Mouse (Mus musculus) embryonic facial prominence, embryonic 14.5 days (tissue): ENCODE measurements at regions not wholly inside any gene's neighbourhood (a gene's known extent, or its start where the extent isn't known, plus 50 kb on each side); places are given as distances from the start of the nearest gene placed in this dataset.
A peak's percentile ranks its signal among the peaks of the same experiment; 100 is the strongest.

Experiments used
- ATAC-seq: fragments of 200-750 bp; cut with Nextera tagmentation; 2 replicates; pipeline ENCODE4 v1.8.0; 2017; ENCODE audit warnings: low read depth, moderate number of reproducible peaks, moderate TSS enrichment
- DNase-seq: peaks from one replicate; pipeline ENCODE4 v3.0.0-alpha.2; 2015; ENCODE audit warnings: low spot score
- H3K27ac ChIP-seq: fragments of 300-500 bp; sonication (generic); replicated peaks from 2 replicates; pipeline ENCODE4 v1.5.1; 2014; ENCODE audit warnings: low read depth, mild to moderate bottlenecking, low read length, moderate library complexity
- H3K27me3 ChIP-seq: fragments of 300-500 bp; sonication (generic); replicated peaks from 2 replicates; pipeline ENCODE4 v1.6.1; 2014; ENCODE audit warnings: low read length; ENCODE audit not compliant: control insufficient read depth, insufficient read depth
- H3K36me3 ChIP-seq: fragments of 300-500 bp; sonication (generic); 2 replicates; pipeline ENCODE4 v1.6.1; 2014; ENCODE audit warnings: low read length, mixed read lengths; ENCODE audit not compliant: control insufficient read depth, insufficient read depth
- H3K4me1 ChIP-seq: fragments of 300-500 bp; sonication (generic); 2 replicates; pipeline ENCODE4 v1.6.1; 2014; ENCODE audit warnings: antibody characterized with exemption, low read length; ENCODE audit not compliant: control insufficient read depth, insufficient read depth
- H3K4me2 ChIP-seq: fragments of 300-500 bp; sonication (generic); 2 replicates; pipeline ENCODE4 v1.6.1; 2014; ENCODE audit warnings: low read depth, mild to moderate bottlenecking, low read length, moderate library complexity, mixed read lengths
- H3K4me3 ChIP-seq: fragments of 300-500 bp; sonication (generic); 2 replicates; pipeline ENCODE4 v1.5.1; 2014; ENCODE audit warnings: low read depth, mild to moderate bottlenecking, low read length
- H3K9ac ChIP-seq: fragments of 300-500 bp; sonication (generic); 2 replicates; pipeline ENCODE4 v1.6.1; 2014; ENCODE audit warnings: low read depth, mild to moderate bottlenecking, low read length, moderate library complexity, mixed read lengths
- H3K9me3 ChIP-seq: fragments of 300-500 bp; sonication (generic); 2 replicates; pipeline ENCODE4 v1.6.1; 2016; ENCODE audit warnings: low read length; ENCODE audit not compliant: control insufficient read depth
- WGBS: fragments of 180-500 bp; shearing (Covaris S2); extraction: QIAGEN DNeasy Blood & Tissue Kit; methylation state at CpG from one replicate; pipeline ENCODE4 v1.1.7; 2014; 5-methylcytosine and 5-hydroxymethylcytosine counted together

DNA sequence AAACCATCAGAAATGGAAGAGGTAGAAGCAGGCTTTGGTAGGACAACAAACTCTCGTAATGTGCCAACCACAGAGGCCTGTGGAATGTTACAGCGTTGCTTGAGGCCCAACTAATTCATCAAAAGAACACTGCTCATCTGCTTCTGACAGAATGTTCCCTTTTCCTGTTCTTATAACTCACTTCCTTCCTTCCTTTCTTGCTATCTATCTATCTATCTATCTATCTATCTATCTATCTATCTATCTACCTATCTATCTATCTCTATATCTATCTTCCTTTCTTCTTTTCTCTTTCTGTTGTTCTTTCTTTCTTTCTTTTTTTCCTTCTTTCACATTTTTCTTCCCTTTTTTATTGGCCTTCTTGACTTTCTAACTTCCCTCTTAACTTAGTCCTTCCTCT is 353.7 kb downstream of the H2al1j start:
- no peak for ATAC-seq
- Histone ChIP-seq H3K4me2 (no peak overlapping the region), H3K4me3 (no peak overlapping the region), H3K4me1 (no peaks in the 10 kb centered on the region), H3K27ac (no peak overlapping the region), H3K36me3 (no peaks in the 10 kb centered on the region), H3K9ac (no peak overlapping the region), H3K27me3 (no peaks in the 10 kb centered on the region; the same call in 1 of the 2 replicates), H3K9me3 (no peaks in the 10 kb centered on the region)
- no peak for DNase-seq
- 51% methylated on average over 2 of the region's 2 CpGs for WGBS

DNA sequence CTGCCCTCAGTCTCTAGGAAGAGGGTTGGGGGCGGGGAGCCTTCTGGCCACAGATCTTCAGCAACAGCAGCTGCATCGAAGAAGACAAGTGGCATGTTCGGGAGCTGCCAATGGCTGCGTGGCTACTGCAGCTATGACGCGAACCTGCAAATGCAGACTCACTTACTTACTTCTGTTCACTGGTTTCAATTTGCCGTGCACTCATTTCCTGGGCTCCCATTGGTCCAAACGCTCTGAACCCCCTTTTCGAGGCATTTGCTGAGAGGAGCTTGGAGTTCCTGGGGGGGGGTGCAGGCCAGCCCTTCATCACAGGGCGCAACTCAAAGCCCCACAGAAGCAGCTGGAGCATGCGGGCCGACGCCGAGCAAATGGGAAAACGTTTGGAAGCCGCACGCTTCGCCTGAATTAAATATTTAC is 362.4 kb downstream of the H2al1j start:
- peaks cover 3% of the 10 kb centered on the region; the same call in 1 of the 2 replicates for H3K27me3 ChIP-seq
- no peaks in the 10 kb centered on the region for H3K36me3 ChIP-seq
- ATAC-seq (no peak), DNase-seq (peak; percentile 53)
- peak overlapping the region; percentile 40 for H3K4me2 ChIP-seq
- 0 out of 2 replicates have a peak overlapping the region, but pooled peaks have one; percentile 27 for H3K9ac ChIP-seq
- H3K27ac ChIP-seq: no peak overlapping the region
- no peak overlapping the region for H3K4me3 ChIP-seq
- H3K4me1 ChIP-seq: no peaks in the 10 kb centered on the region
- whole genome bisulfite sequencing: 49% methylated on average over 18 of the region's 18 CpGs
- no peaks in the 10 kb centered on the region for H3K9me3 ChIP-seq

DNA sequence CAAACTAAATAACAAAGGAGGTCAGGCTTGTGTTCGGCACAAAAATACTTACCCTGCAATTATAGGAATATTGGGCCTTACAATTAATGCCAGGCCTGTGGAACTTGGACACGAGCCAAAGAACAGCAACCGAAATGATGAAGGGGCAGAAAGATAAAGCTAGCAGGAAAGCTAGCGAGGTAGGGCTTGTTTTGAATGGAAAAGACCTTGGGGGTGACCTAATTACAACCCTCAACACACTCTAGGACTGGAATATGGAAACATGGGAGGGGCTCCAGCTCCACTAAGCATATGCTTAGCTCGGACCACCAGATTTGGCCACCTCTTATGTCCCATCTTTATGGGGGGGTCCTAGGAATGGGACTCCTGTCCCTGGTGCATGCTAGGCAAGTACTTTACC is 362.8 kb downstream of the H2al1j start:
- DNase-seq (no peak), ATAC-seq (no peak)
- no peak overlapping the region for H3K4me3 ChIP-seq
- H3K4me2 ChIP-seq: peak overlapping the region; percentile 40
- no peaks in the 10 kb centered on the region for H3K36me3 ChIP-seq
- peaks cover 3% of the 10 kb centered on the region; the same call in 1 of the 2 replicates for H3K27me3 ChIP-seq
- H3K9me3 ChIP-seq: no peaks in the 10 kb centered on the region
- H3K4me1 ChIP-seq: no peaks in the 10 kb centered on the region
- H3K9ac ChIP-seq: no peak overlapping the region
- no peak overlapping the region for H3K27ac ChIP-seq
- WGBS: 55% methylated on average over 5 of the region's 5 CpGs

DNA sequence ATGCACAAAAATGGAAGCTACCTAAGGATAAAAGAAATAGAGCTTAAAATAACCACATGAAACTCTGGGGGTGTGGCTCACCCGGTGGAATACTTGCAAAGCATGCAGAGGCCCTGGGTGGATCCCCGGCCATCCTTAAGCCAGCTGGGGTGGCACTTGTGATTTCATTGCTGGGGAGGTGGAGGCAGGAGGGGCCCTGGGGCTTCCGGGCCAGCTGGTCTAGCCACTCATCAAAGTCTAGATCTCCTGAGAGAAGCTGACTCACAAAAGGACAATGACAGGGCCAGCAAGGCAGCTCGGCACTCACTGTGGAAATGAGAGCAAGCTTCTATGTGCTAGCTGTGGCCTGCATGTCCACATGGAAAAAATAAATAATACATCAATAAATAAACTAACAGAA is 363.4 kb downstream of the H2al1j start:
- 69% methylated on average over 4 of the region's 4 CpGs for WGBS
- Histone ChIP-seq H3K36me3 (no peaks in the 10 kb centered on the region), H3K4me1 (no peaks in the 10 kb centered on the region), H3K27me3 (peaks cover 6% of the 10 kb centered on the region; the same call in 1 of the 2 replicates), H3K4me2 (no peak overlapping the region), H3K4me3 (no peak overlapping the region), H3K9ac (no peak overlapping the region), H3K9me3 (no peaks in the 10 kb centered on the region), H3K27ac (no peak overlapping the region)
- no peak for DNase-seq
- ATAC-seq: no peak

DNA sequence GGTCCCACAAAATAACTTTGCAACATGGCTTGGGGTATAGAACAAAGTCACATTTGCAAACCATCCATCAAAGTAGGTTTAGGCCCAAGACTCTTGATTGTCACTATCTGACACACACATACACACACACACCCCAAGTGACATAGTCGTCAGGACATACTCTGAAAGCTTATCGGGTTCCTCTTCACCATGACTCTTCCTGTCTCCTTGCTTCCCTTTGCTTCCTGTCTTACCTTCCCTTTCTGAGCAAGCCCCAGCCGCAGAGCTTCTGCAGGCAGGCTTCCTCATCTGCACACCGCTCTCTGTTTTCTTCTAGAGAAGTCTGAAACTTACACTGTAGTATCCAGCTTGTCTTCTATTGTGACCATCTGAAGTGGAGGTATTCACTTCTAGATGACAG is 368.9 kb downstream of the H2al1j start:
- no peaks in the 10 kb centered on the region for H3K36me3 ChIP-seq

DNA sequence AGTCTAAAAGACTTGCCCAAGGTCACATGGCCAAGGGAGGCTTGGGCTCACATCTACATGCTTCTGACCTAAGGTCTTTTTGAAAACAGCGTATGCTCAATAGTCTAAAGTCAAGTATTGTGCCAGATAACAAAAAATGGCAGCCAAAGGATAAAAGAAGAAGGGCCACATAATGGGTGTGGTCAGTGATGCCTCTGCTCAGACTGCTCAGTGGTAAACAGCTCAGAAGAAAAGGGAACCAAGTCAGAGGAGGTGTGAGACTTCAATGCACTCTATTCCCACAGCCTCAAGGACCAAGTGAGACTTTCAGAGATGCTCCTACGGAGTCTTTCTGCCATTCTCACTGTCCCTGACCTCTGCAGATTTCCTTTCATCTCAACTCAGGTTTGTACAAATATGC is 373.5 kb downstream of the H2al1j start:
- H3K4me1 ChIP-seq: 0 out of 2 replicates have a peak, but pooled peaks cover 3% of the 10 kb centered on the region
- 87% methylated on average over 2 of the region's 2 CpGs for WGBS
- no peak overlapping the region for H3K27ac ChIP-seq
- peaks cover 3% of the 10 kb centered on the region; the same call in 1 of the 2 replicates for H3K27me3 ChIP-seq
- ATAC-seq (no peak), DNase-seq (no peak)
- no peaks in the 10 kb centered on the region for H3K36me3 ChIP-seq
- no peak overlapping the region for H3K4me2 ChIP-seq
- H3K4me3 ChIP-seq: no peak overlapping the region
- H3K9ac ChIP-seq: no peak overlapping the region
- no peaks in the 10 kb centered on the region for H3K9me3 ChIP-seq

More for the DNA sequence above, 368.9 kb downstream of the H2al1j start:
- Histone ChIP-seq H3K4me2 (no peak overlapping the region), H3K27me3 (peaks cover 3% of the 10 kb centered on the region; the same call in 1 of the 2 replicates), H3K9me3 (no peaks in the 10 kb centered on the region), H3K4me3 (no peak overlapping the region), H3K4me1 (no peaks in the 10 kb centered on the region), H3K27ac (no peak overlapping the region), H3K9ac (no peak overlapping the region)
- WGBS: 90% methylated on average over 4 of the region's 4 CpGs
- DNase-seq: no peak
- no peak for ATAC-seq

DNA sequence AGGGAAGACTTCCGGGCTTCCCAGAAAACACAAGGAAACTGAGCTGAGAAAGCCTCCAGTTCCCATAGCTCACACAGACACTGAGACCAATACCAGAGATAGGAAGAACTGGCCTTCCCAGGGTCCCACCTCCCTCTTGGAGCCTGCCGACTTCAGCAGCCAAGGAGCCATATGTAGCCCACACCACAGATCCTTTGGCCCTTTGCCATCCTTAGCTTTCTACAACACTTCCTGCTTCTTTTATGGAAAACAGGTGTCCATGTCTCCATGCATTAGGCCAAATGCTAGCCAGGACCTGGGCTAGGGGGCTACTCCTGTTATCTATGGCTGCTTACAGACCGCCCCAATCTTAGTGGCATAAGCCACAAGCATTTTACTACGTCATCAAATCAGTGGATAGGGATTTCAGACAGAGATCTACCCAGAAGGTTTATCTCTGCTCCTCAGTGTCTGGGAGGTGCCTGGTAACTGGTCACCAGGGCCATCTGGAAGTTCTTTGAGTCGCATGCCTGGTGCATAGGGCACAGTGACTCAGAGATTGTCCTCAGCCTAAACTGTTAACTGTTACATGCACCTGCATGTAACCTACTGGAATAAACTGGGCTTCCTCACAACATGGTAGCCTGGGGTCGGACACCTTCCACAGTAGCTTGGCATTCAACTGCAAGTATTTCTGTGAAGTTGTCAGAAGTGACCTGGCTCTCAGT is 378.4 kb downstream of the H2al1j start:
- H3K9ac ChIP-seq: no peak overlapping the region
- WGBS: 62% methylated on average over 6 of the region's 6 CpGs
- DNase-seq (peak; percentile 69), ATAC-seq (no peak)
- H3K27me3 ChIP-seq: peaks cover 10% of the 10 kb centered on the region; the same call in 1 of the 2 replicates
- no peak overlapping the region for H3K4me3 ChIP-seq
- H3K4me1 ChIP-seq: peaks cover 8% of the 10 kb centered on the region; the same call in 1 of the 2 replicates
- no peak overlapping the region for H3K27ac ChIP-seq
- no peaks in the 10 kb centered on the region for H3K36me3 ChIP-seq
- no peak overlapping the region for H3K4me2 ChIP-seq
- no peaks in the 10 kb centered on the region for H3K9me3 ChIP-seq

DNA sequence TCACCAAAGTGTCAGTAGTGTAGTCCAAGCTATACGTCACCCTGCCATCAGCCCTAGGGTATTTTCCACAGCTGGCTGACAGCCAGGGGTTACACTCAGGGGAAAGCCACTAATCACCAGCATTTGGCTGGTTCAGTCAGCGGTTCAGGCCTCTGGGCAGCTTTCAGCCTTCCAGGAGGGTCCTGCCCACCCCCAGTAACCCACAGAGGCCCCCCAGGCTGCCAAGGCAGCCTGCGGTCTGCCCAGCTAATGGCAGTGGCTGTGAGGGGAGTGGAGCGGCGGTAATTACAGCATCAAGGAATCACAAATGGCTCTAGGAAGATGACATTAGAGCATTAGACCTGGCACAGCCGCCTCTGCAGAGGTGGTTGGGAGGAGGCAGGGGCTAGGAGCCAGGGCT is 379.7 kb downstream of the H2al1j start:
- peak; percentile 32 for DNase-seq
- 55% methylated on average over 5 of the region's 6 CpGs for WGBS
- H3K4me2 ChIP-seq: no peak overlapping the region
- no peaks in the 10 kb centered on the region for H3K9me3 ChIP-seq
- H3K36me3 ChIP-seq: no peaks in the 10 kb centered on the region
- H3K27me3 ChIP-seq: peaks cover 10% of the 10 kb centered on the region; the same call in 1 of the 2 replicates
- peaks cover 8% of the 10 kb centered on the region; the same call in 1 of the 2 replicates for H3K4me1 ChIP-seq
- no peak overlapping the region for H3K27ac ChIP-seq
- ATAC-seq: peak; percentile 50; the same call in 1 of the 2 replicates
- no peak overlapping the region for H3K4me3 ChIP-seq
- H3K9ac ChIP-seq: no peak overlapping the region

DNA sequence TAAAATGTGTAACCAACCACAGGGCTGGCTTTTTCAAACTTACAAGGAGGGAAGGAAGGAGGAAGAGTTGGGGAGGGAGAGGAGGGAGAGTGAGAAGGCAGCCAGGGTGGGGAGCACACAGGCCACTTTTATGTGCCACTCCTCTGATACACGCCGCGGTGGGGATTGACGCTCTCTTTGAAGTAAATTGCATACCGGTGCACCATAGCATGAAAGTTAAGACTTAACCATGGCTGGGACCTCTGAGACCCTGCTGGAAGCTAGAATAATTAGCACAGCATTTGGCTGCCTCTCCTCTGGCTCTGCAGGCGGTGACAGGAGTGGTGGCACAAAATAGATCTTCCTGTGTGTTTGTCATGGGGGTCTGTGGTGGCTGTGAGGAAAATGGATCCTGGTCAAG is 380.7 kb downstream of the H2al1j start:
- WGBS: 29% methylated on average over 6 of the region's 6 CpGs
- Histone ChIP-seq H3K4me2 (no peak overlapping the region), H3K27me3 (peaks cover 10% of the 10 kb centered on the region; the same call in 1 of the 2 replicates), H3K36me3 (no peaks in the 10 kb centered on the region), H3K9ac (no peak overlapping the region), H3K9me3 (no peaks in the 10 kb centered on the region), H3K4me1 (peaks cover 8% of the 10 kb centered on the region; the same call in 1 of the 2 replicates), H3K27ac (no peak overlapping the region), H3K4me3 (no peak overlapping the region)
- DNase-seq (peak; percentile 8), ATAC-seq (no peak)
